Mouse (Mus musculus): ENCODE results near the gene Abca7. TPM values are rescaled to one million over a fixed set of nuclear protein-coding genes. Genes with fewer than 3 reads are reported as not detected.

Abca7 gene
- polyA plus RNA-seq, 1 experiment from 2014 or later, result 1.9 TPM

- Histone ChIP-seq H3K9ac (peak overlapping the region; percentile 90), H3K4me3 (peak overlapping the region; percentile 80), H3K4me2 (replicated peaks) (peak overlapping the region; percentile 89), H3K4me1 (peaks cover 51% of the 10 kb centered on the region), H3K27me3 (no peaks in the 10 kb centered on the region), H3K36me3 (peaks cover 23% of the 10 kb centered on the region), H3K27ac (peak overlapping the region; percentile 88), H3K9me3 (peaks cover 10% of the 10 kb centered on the region)
- ATAC-seq (ENCODE audit: low FRiP score, low read depth), result no peak
- WGBS, result 7% methylated on average over 27 of the region's 27 CpGs
These were observed 8.4 kb upstream of the Abca7 start for GRCm38 (mm10) chr10:79987771-79988505.

GRCm38 (mm10) chr10:79988506-79989271, 7.6 kb upstream of the Abca7 start, which contains the start of gene Cnn2:
Gene Cnn2 (plus strand): TSS chr10:79988584.
- Histone ChIP-seq H3K27ac (peak within 1 kb of the TSS; percentile 88), H3K4me1 (peaks cover 44% of the 10 kb centered on the region), H3K9ac (peak within 1 kb of the TSS; percentile 90), H3K27me3 (no peaks in the 10 kb centered on the region), H3K4me2 (replicated peaks) (peak within 1 kb of the TSS; percentile 89), H3K9me3 (peaks cover 10% of the 10 kb centered on the region), H3K36me3 (peaks cover 31% of the 10 kb centered on the region), H3K4me3 (peak within 1 kb of the TSS; percentile 80)
- under 1% methylated on average over 59 of the region's 59 CpGs for WGBS
- 0 out of 2 replicates have a peak, but pooled peaks have one; percentile 4 for ATAC-seq (ENCODE audit: low FRiP score, low read depth)

GRCm38 (mm10) chr10:79989272-79989786, 7.0 kb upstream of the Abca7 start:
- H3K9me3 ChIP-seq, result peaks cover 10% of the 10 kb centered on the region
- peak overlapping the region; percentile 88; the same call in 1 of the 2 replicates for H3K27ac ChIP-seq
- H3K9ac ChIP-seq, result peak overlapping the region; percentile 90
- peaks cover 37% of the 10 kb centered on the region for H3K36me3 ChIP-seq
- peak overlapping the region; percentile 80 for H3K4me3 ChIP-seq
- no peak for ATAC-seq (ENCODE audit: low FRiP score, low read depth)
- H3K4me1 ChIP-seq, result peaks cover 44% of the 10 kb centered on the region
- peak overlapping the region; percentile 89 for H3K4me2 ChIP-seq (replicated peaks)
- no peaks in the 10 kb centered on the region for H3K27me3 ChIP-seq
- 26% methylated on average over 8 of the region's 8 CpGs for WGBS

GRCm38 (mm10) chr10:79989870-79990269, 6.4 kb upstream of the Abca7 start:
- Histone ChIP-seq H3K4me3 (peak overlapping the region; percentile 80), H3K4me2 (replicated peaks) (peak overlapping the region; percentile 89), H3K9ac (peak overlapping the region; percentile 90), H3K4me1 (peaks cover 44% of the 10 kb centered on the region), H3K9me3 (peaks cover 10% of the 10 kb centered on the region), H3K27ac (peak overlapping the region; percentile 55; the same call in 1 of the 2 replicates), H3K36me3 (peaks cover 43% of the 10 kb centered on the region), H3K27me3 (no peaks in the 10 kb centered on the region)
- 6% methylated on average over 15 of the region's 15 CpGs for WGBS
- ATAC-seq (ENCODE audit: low FRiP score, low read depth), result no peak

- Histone ChIP-seq H3K27ac (no peak overlapping the region), H3K27me3 (no peaks in the 10 kb centered on the region), H3K4me2 (replicated peaks) (peak overlapping the region; percentile 11; the same call in 1 of the 2 replicates), H3K36me3 (peaks cover 54% of the 10 kb centered on the region), H3K4me3 (no peak overlapping the region), H3K9me3 (peaks cover 10% of the 10 kb centered on the region), H3K9ac (no peak overlapping the region), H3K4me1 (peaks cover 39% of the 10 kb centered on the region)
- no peak for ATAC-seq (ENCODE audit: low FRiP score, low read depth)
- 71% methylated on average over 12 of the region's 12 CpGs for WGBS
These were observed 5.2 kb upstream of the Abca7 start for GRCm38 (mm10) chr10:79991099-79991498.

GRCm38 (mm10) chr10:79991548-79991947, 4.7 kb upstream of the Abca7 start:
- Histone ChIP-seq H3K27me3 (no peaks in the 10 kb centered on the region), H3K4me3 (no peak overlapping the region), H3K4me2 (replicated peaks) (no peak overlapping the region), H3K9ac (no peak overlapping the region), H3K36me3 (peaks cover 54% of the 10 kb centered on the region), H3K9me3 (peaks cover 10% of the 10 kb centered on the region), H3K27ac (no peak overlapping the region), H3K4me1 (peaks cover 34% of the 10 kb centered on the region)
- 91% methylated on average over 6 of the region's 6 CpGs for WGBS
- ATAC-seq (ENCODE audit: low FRiP score, low read depth), result no peak

GRCm38 (mm10) chr10:79994397-79995115, 1.7 kb upstream of the Abca7 start:
- H3K27ac ChIP-seq, result no peak overlapping the region
- H3K4me3 ChIP-seq, result no peak overlapping the region
- peaks cover 54% of the 10 kb centered on the region for H3K36me3 ChIP-seq
- H3K9me3 ChIP-seq, result peaks cover 10% of the 10 kb centered on the region
- peaks cover 21% of the 10 kb centered on the region for H3K27me3 ChIP-seq
- peaks cover 23% of the 10 kb centered on the region for H3K4me1 ChIP-seq
- no peak overlapping the region for H3K9ac ChIP-seq
- ATAC-seq (ENCODE audit: low FRiP score, low read depth), result no peak
- no peak overlapping the region for H3K4me2 ChIP-seq (replicated peaks)
- 91% methylated on average over 16 of the region's 16 CpGs for WGBS

GRCm38 (mm10) chr10:79995636-79996035, 658 bp upstream of the Abca7 start:
- Histone ChIP-seq H3K4me1 (peaks cover 15% of the 10 kb centered on the region), H3K27ac (no peak overlapping the region), H3K9ac (no peak overlapping the region), H3K27me3 (peaks cover 26% of the 10 kb centered on the region), H3K4me3 (no peak overlapping the region), H3K4me2 (replicated peaks) (no peak overlapping the region; the same call in 1 of the 2 replicates), H3K9me3 (peaks cover 10% of the 10 kb centered on the region), H3K36me3 (peaks cover 53% of the 10 kb centered on the region)
- WGBS, result 93% methylated on average over 1 of the region's 1 CpGs
- ATAC-seq (ENCODE audit: low FRiP score, low read depth), result no peak

GRCm38 (mm10) chr10:79997034-79997760, 903 bp downstream of the Abca7 start:
- Histone ChIP-seq H3K27ac (0 out of 2 replicates have a peak overlapping the region, but pooled peaks have one; percentile 2), H3K4me3 (peak overlapping the region; percentile 51), H3K9ac (peak overlapping the region; percentile 58), H3K4me2 (replicated peaks) (peak overlapping the region; percentile 79), H3K27me3 (peaks cover 40% of the 10 kb centered on the region), H3K4me1 (peaks cover 15% of the 10 kb centered on the region), H3K9me3 (no peaks in the 10 kb centered on the region), H3K36me3 (peaks cover 38% of the 10 kb centered on the region)
- peak; percentile 74 for ATAC-seq (ENCODE audit: low FRiP score, low read depth)
- WGBS, result under 1% methylated on average over 35 of the region's 35 CpGs

GRCm38 (mm10) chr10:79997819-79998218, 1.5 kb downstream of the Abca7 start:
- peak overlapping the region; percentile 48 for H3K9ac ChIP-seq
- no peak; the same call in 1 of the 2 replicates for ATAC-seq (ENCODE audit: low FRiP score, low read depth)
- no peak overlapping the region for H3K27ac ChIP-seq
- H3K36me3 ChIP-seq, result peaks cover 31% of the 10 kb centered on the region
- 9% methylated on average over 15 of the region's 15 CpGs for WGBS
- H3K4me2 ChIP-seq (replicated peaks), result peak overlapping the region; percentile 79
- H3K27me3 ChIP-seq, result peaks cover 46% of the 10 kb centered on the region
- H3K4me3 ChIP-seq, result peak overlapping the region; percentile 51
- no peaks in the 10 kb centered on the region for H3K9me3 ChIP-seq
- H3K4me1 ChIP-seq, result peaks cover 19% of the 10 kb centered on the region

GRCm38 (mm10) chr10:80001945-80002344, 5.7 kb downstream of the Abca7 start:
- Histone ChIP-seq H3K4me3 (no peak overlapping the region), H3K4me2 (replicated peaks) (no peak overlapping the region), H3K9me3 (no peaks in the 10 kb centered on the region), H3K27me3 (peaks cover 64% of the 10 kb centered on the region), H3K4me1 (peaks cover 23% of the 10 kb centered on the region), H3K36me3 (no peaks in the 10 kb centered on the region), H3K9ac (no peak overlapping the region), H3K27ac (no peak overlapping the region)
- 65% methylated on average over 9 of the region's 9 CpGs for WGBS
- ATAC-seq (ENCODE audit: low FRiP score, low read depth), result no peak

Data from limb, embryonic 13.5 days (tissue).